In the genomic region with DNA sequence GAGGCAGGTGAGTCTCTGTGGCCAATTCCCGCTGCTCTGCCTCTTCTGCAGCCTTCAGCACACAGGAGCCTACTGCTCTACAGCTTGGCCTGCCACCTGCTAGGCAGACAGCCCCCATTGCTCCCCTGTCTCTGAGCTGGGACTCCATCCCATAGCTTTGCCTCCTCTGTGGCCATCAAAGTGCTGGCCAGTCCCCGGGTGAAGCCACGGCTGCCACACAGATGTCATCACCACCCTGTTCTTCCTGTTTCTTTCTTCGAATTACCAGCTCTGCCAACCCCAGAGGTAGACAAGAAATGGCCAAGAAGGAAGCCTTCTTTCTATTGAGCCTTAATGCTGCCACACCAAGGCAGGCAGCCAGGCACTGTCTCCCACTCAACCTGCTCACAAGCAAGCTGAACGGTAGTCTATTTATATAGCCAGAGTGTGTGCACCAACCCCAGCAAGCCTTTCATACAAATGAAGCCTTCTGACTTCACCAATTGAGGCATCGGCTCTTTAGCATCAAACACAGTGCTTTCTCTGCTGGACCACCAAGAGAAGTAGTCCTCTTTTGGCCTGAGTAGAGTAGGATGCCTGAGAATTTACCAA, we compare ENCODE assay signal across 19 mouse cellular contexts. TPM values are rescaled to one million over a fixed set of nuclear protein-coding genes. Genes with fewer than 3 reads are reported as not detected.
DNase-seq lines count a peak whose midpoint lies in the region; ATAC-seq lines count a peak whose summit lies in the region.
"Had no signal": no experiment of that assay in that cellular context is flagged by ENCODE, and none has a peak within 500 bp of the region (broad histone marks: within the 10 kb centered on the region; RNA-seq: fewer than 3 reads in every experiment).

No protein-coding gene starts in this region.

- intact Hi-C loops in left cerebral cortex, postnatal 36 days (cut with DNase I), result no loop called here

- peak; percentile 10 to 12 for DNase-seq in left cerebral cortex, postnatal 36 days (ENCODE audit: low spot score in 2 of 2)
- DNase-seq in left cerebral cortex, adult 8-10 months (ENCODE audit: low spot score in 2 of 2), result no peak
- peak; percentile 60 for DNase-seq in brain, adult 2 months (ENCODE audit: low read depth, low spot score)
- DNase-seq in spleen, postnatal 14 days (ENCODE audit: low spot score in 2 of 2), result no peak
- DNase-seq: adrenal gland, adult 2 months; adrenal gland, postnatal 36 days; cerebellum, adult 2 months; cerebellum, postnatal 14 days; kidney, adult 9 months; kidney, postnatal 10 days; liver; lung, embryonic 14.5 days had no signal

- peak; percentile 81 for ATAC-seq in granulocyte monocyte progenitor cell, adult 5-6 weeks (replicated peaks; ENCODE audit: poor library complexity, severe bottlenecking)
- ATAC-seq in monocyte, adult 5-6 weeks (replicated peaks; ENCODE audit: insufficient number of reproducible peaks, low FRiP score, low TSS enrichment, poor library complexity, severe bottlenecking), result peak; percentile 43; the same call in 1 of the 2 replicates
- ATAC-seq: activated CD4-positive, CD25-positive, alpha-beta regulatory T cell, adult 4 months; forebrain, embryonic 14.5 days; hindbrain, embryonic 16.5 days; intestine, embryonic 16.5 days; midbrain, embryonic 13.5 days had no signal

RNA-seq across cellular contexts. Expression of a gene that starts 10.3 kb away (rescaled TPM):
- total RNA-seq in left cerebral cortex, postnatal 36 days (2021), result 1 to 10 TPM; 2.0 to 2.2 TPM
- total RNA-seq in left cerebral cortex, adult 8-10 months (2022), result 1 to 10 TPM; 2.6 to 5.1 (median 4.7) TPM
- total RNA-seq in granulocyte monocyte progenitor cell, adult 5-6 weeks (2014; fragmentation: Nextera tagmentation), result 18.2 and 22.2 TPM in 2 replicates
- 27.4 and 29.9 TPM in 2 replicates for total RNA-seq in granulocyte monocyte progenitor cell, adult 5-6 weeks (2017)
- total RNA-seq in monocyte, adult 5-6 weeks (2017), result 24.1 to 36.0 TPM (median 35.5 TPM) in 3 replicates

RNA-seq across cellular contexts. Expression of a gene that starts 10.9 kb away (rescaled TPM):
- total RNA-seq in left cerebral cortex, postnatal 36 days (2021), result 10 to 100 TPM; 57.0 to 64.5 TPM
- 10 to 100 TPM; 59.9 to 70.4 (median 61.9) TPM for total RNA-seq in left cerebral cortex, adult 8-10 months (2022)
- total RNA-seq in granulocyte monocyte progenitor cell, adult 5-6 weeks (2014; fragmentation: Nextera tagmentation), result 32.9 and 41.9 TPM in 2 replicates
- total RNA-seq in granulocyte monocyte progenitor cell, adult 5-6 weeks (2017), result 23.2 and 27.1 TPM in 2 replicates
- total RNA-seq in monocyte, adult 5-6 weeks (2017), result 34.0 to 41.6 TPM (median 38.1 TPM) in 3 replicates

Comparison
In these comparisons a context has a peak if more than half of its experiments do, and no peak if none do; other contexts are left out.
1. DNase-seq: peak in left cerebral cortex, postnatal 36 days (2 of 2) and brain, adult 2 months (single experiment); none in left cerebral cortex, adult 8-10 months (0 of 2) and spleen, postnatal 14 days (0 of 2).